Mouse (Mus musculus): Measurements from ENCODE around the gene Mrpl21. TPM values are rescaled to one million over a fixed set of nuclear protein-coding genes. Genes with fewer than 3 reads are reported as not detected.
A peak's percentile ranks its signal among the peaks of the same experiment; 100 is the strongest.

The Mrpl21 gene
- total RNA-seq, 2 experiments from 2014 or later, result 47.2 to 58.4 TPM

- no peak for DNase-seq (ENCODE audit: low spot score in 2 of 2)
These were observed 54.0 kb downstream of the Mrpl21 start for GRCm38 (mm10) chr19:3336485-3337255.

- no peak for DNase-seq (ENCODE audit: low spot score in 2 of 2)
These were observed 56.5 kb downstream of the Mrpl21 start for GRCm38 (mm10) chr19:3339187-3339586.

- peak in 1 of 2 experiments; percentile 32 for DNase-seq (ENCODE audit: low spot score in 2 of 2)
These were observed 58.3 kb downstream of the Mrpl21 start for GRCm38 (mm10) chr19:3341021-3341420.

Small RNA genes within 50 kb of the gene (microRNA-seq; reads per million reads assigned to microRNA genes)
- 0 to 1.2 reads per million in 2 experiments for gene Mir6984

Other genes starting within 250 kb of the Mrpl21 start
- 10 to 100 TPM in 1 of 2 experiments, 1 to 10 TPM in 1; 9.8 to 10.6 TPM for gene Ighmbp2, start 116 bp downstream of the Mrpl21 start, total RNA-seq (2021)
- 10 to 100 TPM; 24.3 to 24.7 TPM for gene Cpt1a, start 39.4 kb downstream of the Mrpl21 start, total RNA-seq (2021)
- under 1 TPM; 0.12 to 0.48 TPM for gene Tesmin, start 106.0 kb downstream of the Mrpl21 start, total RNA-seq (2021)
- 1 to 10 TPM in 1 of 2 experiments, under 1 TPM in 1; 0.69 to 1.2 TPM for gene Gal, start 131.6 kb downstream of the Mrpl21 start, total RNA-seq (2021)

Data from layer of hippocampus, adult 18-20 months (tissue).